8 mouse cellular contexts compared by ENCODE assay signal in genomic region chr4:49521346-49521745, GRCm38 (mm10). TPM values are rescaled to one million over a fixed set of nuclear protein-coding genes. Genes with fewer than 3 reads are reported as not detected.
DNase-seq lines count a peak whose midpoint lies in the region; ATAC-seq and TF ChIP-seq lines count a peak whose summit lies in the region.

No protein-coding gene starts in this region.

- no peaks in the 10 kb centered on the region for H3K27me3 ChIP-seq in forebrain, embryonic 14.5 days (replicated peaks; ENCODE audit: control insufficient read depth, insufficient read depth, low read length)
- H3K27me3 ChIP-seq in liver, embryonic 16.5 days (ENCODE audit: control insufficient read depth, insufficient read depth, low read depth, low read length) = no peaks in the 10 kb centered on the region

- no peaks in the 10 kb centered on the region; the same call in 1 of the 2 replicates for H3K36me3 ChIP-seq in ES-E14 (ENCODE audit: control insufficient read depth, insufficient read depth, low read length, poor library complexity, severe bottlenecking)
- peaks cover 12% of the 10 kb centered on the region; the same call in 1 of the 2 replicates for H3K36me3 ChIP-seq in forebrain, embryonic 14.5 days (ENCODE audit: control insufficient read depth, insufficient read depth, low read length)
- peaks cover 9% of the 10 kb centered on the region for H3K36me3 ChIP-seq in liver, embryonic 16.5 days (ENCODE audit: control insufficient read depth, insufficient read depth)

- in situ Hi-C loops in ES-E14 (cut with MboI; ENCODE audit: low sequenced_read_pairs in 2 of 2, unreplicated experiment in 2 of 2) = no loop called here

- WGBS in forebrain, embryonic 14.5 days = 1% methylated on average over 17 of the region's 17 CpGs
- under 1% methylated on average over 17 of the region's 17 CpGs for WGBS in liver, embryonic 16.5 days (ENCODE audit: insufficient replicate concordance)

- H3K4me2 ChIP-seq in forebrain, embryonic 14.5 days (ENCODE audit: low read length) = peak overlapping the region; percentile 71
- peak overlapping the region; percentile 81 for H3K4me2 ChIP-seq in liver, embryonic 16.5 days (ENCODE audit: low read depth, low read length)

- no peak for DNase-seq in gastrocnemius, adult 2 months
- DNase-seq in gastrocnemius, postnatal 4 days (ENCODE audit: low spot score in 2 of 2) = no peak
- DNase-seq in ES-E14 (ENCODE audit: low read depth, low spot score) = no peak
- DNase-seq in forebrain, embryonic 14.5 days (ENCODE audit: low spot score) = no peak
- no peak for DNase-seq in adrenal gland, adult 2 months
- DNase-seq in Muller cell, postnatal 12 days (ENCODE audit: inconsistent ontology term) = no peak
- DNase-seq in cerebellum, adult 18-20 months = no peak

- no peaks in the 10 kb centered on the region for H3K9me3 ChIP-seq in ES-E14 (ENCODE audit: control insufficient read depth, insufficient read depth, low read depth, low read length)
- H3K9me3 ChIP-seq in forebrain, embryonic 14.5 days (replicated peaks; ENCODE audit: control insufficient read depth, low read length) = no peaks in the 10 kb centered on the region
- H3K9me3 ChIP-seq in liver, embryonic 16.5 days (replicated peaks; ENCODE audit: control insufficient read depth, low read length) = no peaks in the 10 kb centered on the region

- peaks cover 0 to 2% of the 10 kb centered on the region in 2 experiments; a peak in 2 of 4 replicates for H3K4me1 ChIP-seq in ES-E14 (ENCODE audit: control insufficient read depth in 2 of 2, insufficient read depth in 2 of 2, low read length in 2 of 2, poor library complexity in 1 of 2)
- peaks cover 12% of the 10 kb centered on the region for H3K4me1 ChIP-seq in forebrain, embryonic 14.5 days (ENCODE audit: control insufficient read depth, insufficient read depth, low read length)
- H3K4me1 ChIP-seq in liver, embryonic 16.5 days (ENCODE audit: control insufficient read depth, low read depth, low read length) = peaks cover 12% of the 10 kb centered on the region

- intact Hi-C loops in gastrocnemius, adult 2 months (cut with DNase I) = loop anchor here (2.0 kb wide), 1 partner anchor 109 kb away; no protein-coding TSS in a partner anchor

- no peak; the same call in 1 of the 2 replicates for TF ChIP-seq CTCF in gastrocnemius, adult 2 months (IDR thresholded peaks at IDR 0.05)

- H3K4me3 ChIP-seq in gastrocnemius, adult 2 months = peak overlapping the region; percentile 95
- peak overlapping the region; percentile 74 to 97 for H3K4me3 ChIP-seq in ES-E14 (ENCODE audit: insufficient read depth in 1 of 2, low read depth in 1 of 2, low read length in 2 of 2, poor library complexity in 1 of 2, severe bottlenecking in 1 of 2)
- peak overlapping the region; percentile 60 for H3K4me3 ChIP-seq in forebrain, embryonic 14.5 days (ENCODE audit: low read depth, low read length)
- peak overlapping the region; percentile 86 for H3K4me3 ChIP-seq in liver, embryonic 16.5 days (ENCODE audit: low read depth, low read length)

- peak overlapping the region; percentile 94 for H3K27ac ChIP-seq in gastrocnemius, adult 2 months
- H3K27ac ChIP-seq in ES-E14 (ENCODE audit: insufficient read depth, low read depth, low read length, poor library complexity, severe bottlenecking) = no peak overlapping the region
- H3K27ac ChIP-seq in forebrain, embryonic 14.5 days (ENCODE audit: low read depth, low read length) = no peak overlapping the region; the same call in 1 of the 2 replicates
- 0 out of 2 replicates have a peak overlapping the region, but pooled peaks have one; percentile 7 for H3K27ac ChIP-seq in liver, embryonic 16.5 days (ENCODE audit: low read length)

- H3K9ac ChIP-seq in ES-E14 (ENCODE audit: insufficient read depth, low read depth, low read length, poor library complexity, severe bottlenecking) = peak overlapping the region; percentile 55
- H3K9ac ChIP-seq in forebrain, embryonic 14.5 days (ENCODE audit: low read length) = peak overlapping the region; percentile 74
- peak overlapping the region; percentile 74 for H3K9ac ChIP-seq in liver, embryonic 16.5 days (ENCODE audit: low read depth, low read length)

- peak; percentile 71 for ATAC-seq in forebrain, embryonic 14.5 days
- peak; percentile 30 for ATAC-seq in liver, embryonic 16.5 days (ENCODE audit: low read depth)

TF ChIP-seq in ES-E14, 5 proteins besides CTCF, POLR2A, EP300 and RAD21:
- TF ChIP-seq MAFK (IDR thresholded peaks at IDR 0.05; ENCODE audit: insufficient read depth, low read depth, low read length) = no peak
- TF ChIP-seq ZC3H11A (IDR thresholded peaks at IDR 0.05; ENCODE audit: borderline replicate concordance, low read depth, low read length) = no peak
- no peak for TF ChIP-seq CHD2 (IDR thresholded peaks at IDR 0.05; ENCODE audit: low read depth, low read length)
- TF ChIP-seq ZNF384 (IDR thresholded peaks at IDR 0.05; ENCODE audit: low read depth, low read length) = no peak
- TF ChIP-seq HCFC1 (IDR thresholded peaks at IDR 0.05; ENCODE audit: borderline replicate concordance, insufficient read depth, low read length) = no peak

RNA-seq across cellular contexts. Expression of gene Zfp189, which starts 0.4 kb away (rescaled TPM):
- total RNA-seq in gastrocnemius, adult 2 months (2021) = 1 to 10 TPM; 4.2 to 4.4 TPM
- 1 to 10 TPM; 4.8 to 5.2 TPM for total RNA-seq in gastrocnemius, postnatal 4 days (2021)
- 2.6 and 4.3 TPM in 2 replicates for total RNA-seq in ES-E14 (2012; rRNA removed)
- polyA plus RNA-seq in forebrain, embryonic 14.5 days (2014; fragmentation: Nextera tagmentation; extraction: Ambion mirVana) = 14.4 and 18.3 TPM in 2 replicates
- polyA plus RNA-seq in liver, embryonic 16.5 days (2015; fragmentation: Nextera tagmentation; extraction: Ambion mirVana) = 3.5 and 3.8 TPM in 2 replicates
- 1 to 10 TPM; 5.4 to 6.2 TPM for total RNA-seq in adrenal gland, adult 2 months (2021)
- polyA plus RNA-seq in adrenal gland, adult 2 months (2012; rRNA removed) = 0.51 and 0.59 TPM in 2 replicates

RNA-seq across cellular contexts. Expression of gene Mrpl50, which starts 0.5 kb away (rescaled TPM):
- 10 to 100 TPM; 33.0 to 36.6 TPM for total RNA-seq in gastrocnemius, adult 2 months (2021)
- 10 to 100 TPM; 36.9 to 40.5 TPM for total RNA-seq in gastrocnemius, postnatal 4 days (2021)
- total RNA-seq in ES-E14 (2012; rRNA removed) = 16.3 and 26.4 TPM in 2 replicates
- polyA plus RNA-seq in forebrain, embryonic 14.5 days (2014; fragmentation: Nextera tagmentation; extraction: Ambion mirVana) = 81.0 and 91.9 TPM in 2 replicates
- 54.4 and 56.9 TPM in 2 replicates for polyA plus RNA-seq in liver, embryonic 16.5 days (2015; fragmentation: Nextera tagmentation; extraction: Ambion mirVana)
- total RNA-seq in adrenal gland, adult 2 months (2021) = 10 to 100 TPM; 42.9 to 48.5 TPM
- polyA plus RNA-seq in adrenal gland, adult 2 months (2012; rRNA removed) = 0.74 and 0.95 TPM in 2 replicates

RNA-seq across cellular contexts. Expression of gene Baat, which starts 15.0 kb away (rescaled TPM):
- total RNA-seq in gastrocnemius, adult 2 months (2021) = under 1 TPM in 1 of 2 experiments, not detected in 1; 0.39 TPM
- under 1 TPM; 0.25 to 0.31 TPM for total RNA-seq in gastrocnemius, postnatal 4 days (2021)
- 0.18 and 0.32 TPM in 2 replicates for total RNA-seq in ES-E14 (2012; rRNA removed)
- not detected in 2 replicates for polyA plus RNA-seq in forebrain, embryonic 14.5 days (2014; fragmentation: Nextera tagmentation; extraction: Ambion mirVana)
- 2.9 and 3.3 TPM in 2 replicates for polyA plus RNA-seq in liver, embryonic 16.5 days (2015; fragmentation: Nextera tagmentation; extraction: Ambion mirVana)
- total RNA-seq in adrenal gland, adult 2 months (2021) = under 1 TPM; 0.24 to 0.72 TPM
- not detected in 2 replicates for polyA plus RNA-seq in adrenal gland, adult 2 months (2012; rRNA removed)

RNA-seq across cellular contexts. Expression of gene Aldob, which starts 28.0 kb away (rescaled TPM):
- total RNA-seq in gastrocnemius, adult 2 months (2021) = not detected
- 1 to 10 TPM in 1 of 2 experiments, under 1 TPM in 1; 0.44 to 4.6 TPM for total RNA-seq in gastrocnemius, postnatal 4 days (2021)
- not detected in 2 replicates for total RNA-seq in ES-E14 (2012; rRNA removed)
- polyA plus RNA-seq in forebrain, embryonic 14.5 days (2014; fragmentation: Nextera tagmentation; extraction: Ambion mirVana) = 0.15 and 0.27 TPM in 2 replicates
- 479 and 529 TPM in 2 replicates for polyA plus RNA-seq in liver, embryonic 16.5 days (2015; fragmentation: Nextera tagmentation; extraction: Ambion mirVana)
- total RNA-seq in adrenal gland, adult 2 months (2021) = 1 to 10 TPM in 1 of 2 experiments, under 1 TPM in 1; 0.79 to 6.5 TPM
- 1.3 TPM in 1 of 2 replicates, not detected in the other for polyA plus RNA-seq in adrenal gland, adult 2 months (2012; rRNA removed)

RNA-seq across cellular contexts. Expression of gene Acnat1, which starts 47.6 kb away (rescaled TPM):
- not detected for total RNA-seq in gastrocnemius, adult 2 months (2021)
- total RNA-seq in gastrocnemius, postnatal 4 days (2021) = under 1 TPM in 1 of 2 experiments, not detected in 1; 0.29 TPM
- total RNA-seq in ES-E14 (2012; rRNA removed) = 0.26 and 0.40 TPM in 2 replicates
- not detected in 2 replicates for polyA plus RNA-seq in forebrain, embryonic 14.5 days (2014; fragmentation: Nextera tagmentation; extraction: Ambion mirVana)
- 0.86 and 1.1 TPM in 2 replicates for polyA plus RNA-seq in liver, embryonic 16.5 days (2015; fragmentation: Nextera tagmentation; extraction: Ambion mirVana)
- total RNA-seq in adrenal gland, adult 2 months (2021) = 1 to 10 TPM; 1.8 to 2.6 TPM
- 0.11 TPM in 1 of 2 replicates, not detected in the other for polyA plus RNA-seq in adrenal gland, adult 2 months (2012; rRNA removed)

Comparison
In these comparisons a context has a peak if more than half of its experiments do, and no peak if none do; other contexts are left out.
1. H3K27ac ChIP-seq: peak in gastrocnemius, adult 2 months (single experiment) and liver, embryonic 16.5 days (single experiment); none in ES-E14 (single experiment) and forebrain, embryonic 14.5 days (single experiment).
2. Peak in every context shown above with its lines, with median percentiles within 50 percentile points of each other: H3K4me3 ChIP-seq and H3K9ac ChIP-seq.